Mouse (Mus musculus): ENCODE results near the gene Pdzd8. TPM values are rescaled to one million over a fixed set of nuclear protein-coding genes. Genes with fewer than 3 reads are reported as not detected.

The Pdzd8 gene
- polyA plus RNA-seq, 1 experiment: 11.8 TPM

DNA sequence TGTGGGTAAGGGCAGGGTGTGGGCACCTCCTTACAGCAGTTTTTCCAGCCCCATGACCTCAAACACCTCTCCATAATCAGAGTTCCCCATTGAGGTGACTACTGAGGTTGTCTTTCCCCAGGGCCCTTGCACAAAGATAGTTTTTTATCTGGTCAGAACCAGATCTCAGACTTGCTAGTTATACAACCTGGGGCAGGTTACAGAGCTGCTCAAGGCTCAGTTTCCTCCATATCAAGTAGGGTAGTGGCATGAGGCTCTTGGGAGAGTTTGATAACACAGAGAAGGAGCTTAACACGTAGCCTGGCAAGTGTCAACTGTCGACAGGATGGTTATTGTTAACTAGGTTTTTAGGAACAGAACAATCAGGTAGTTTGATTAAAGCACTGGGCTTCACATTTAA, 9.3 kb upstream of the Pdzd8 start:
- no peak overlapping the region for H3K27ac ChIP-seq (ENCODE audit: insufficient read depth, low read depth, low read length)
- no peak for TF ChIP-seq CTCF (IDR thresholded peaks at IDR 0.05; ENCODE audit: extremely low read depth, insufficient read length, insufficient replicate concordance, low read depth, low read length)
- TF ChIP-seq POLR2A (IDR thresholded peaks at IDR 0.05; ENCODE audit: low read depth, low read length): no peak
- no peaks in the 10 kb centered on the region for H3K36me3 ChIP-seq (ENCODE audit: control insufficient read depth, insufficient read depth, low read length)
- no peak overlapping the region for H3K4me3 ChIP-seq (ENCODE audit: low read depth, low read length)
- H3K4me1 ChIP-seq (ENCODE audit: control insufficient read depth, insufficient read depth, insufficient read length, low read length): no peaks in the 10 kb centered on the region
- WGBS: 66% methylated on average over 2 of the region's 2 CpGs
- no peaks in the 10 kb centered on the region for H3K27me3 ChIP-seq (ENCODE audit: control insufficient read depth, insufficient read depth, low read length)

DNA sequence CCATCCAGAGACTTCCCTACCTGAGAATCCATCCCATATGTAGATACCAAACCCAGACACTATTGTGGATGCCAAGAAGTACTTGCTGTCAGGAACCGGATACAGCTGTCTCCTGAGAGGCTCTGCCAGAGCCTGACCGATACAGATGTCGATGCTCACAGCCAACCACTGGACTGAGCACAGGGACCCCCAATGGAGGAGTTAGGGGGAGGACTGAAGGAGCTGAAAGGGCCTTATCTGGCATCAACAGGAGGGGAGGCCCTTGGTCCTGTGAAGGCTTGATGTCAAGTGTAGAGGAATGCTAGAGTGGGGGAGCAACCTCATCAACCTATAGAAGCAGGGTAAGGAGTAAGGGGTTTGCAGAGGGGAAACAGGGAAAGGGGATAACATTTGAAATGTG, 7.2 kb upstream of the Pdzd8 start:
- TF ChIP-seq CTCF (IDR thresholded peaks at IDR 0.05; ENCODE audit: extremely low read depth, insufficient read length, insufficient replicate concordance, low read depth, low read length): no peak
- no peak for TF ChIP-seq POLR2A (IDR thresholded peaks at IDR 0.05; ENCODE audit: low read depth, low read length)
- H3K27ac ChIP-seq (ENCODE audit: insufficient read depth, low read depth, low read length): no peak overlapping the region
- no peak overlapping the region for H3K4me3 ChIP-seq (ENCODE audit: low read depth, low read length)
- H3K36me3 ChIP-seq (ENCODE audit: control insufficient read depth, insufficient read depth, low read length): no peaks in the 10 kb centered on the region
- WGBS: 74% methylated on average over 3 of the region's 3 CpGs
- H3K27me3 ChIP-seq (ENCODE audit: control insufficient read depth, insufficient read depth, low read length): no peaks in the 10 kb centered on the region
- no peaks in the 10 kb centered on the region for H3K4me1 ChIP-seq (ENCODE audit: control insufficient read depth, insufficient read depth, insufficient read length, low read length)

DNA sequence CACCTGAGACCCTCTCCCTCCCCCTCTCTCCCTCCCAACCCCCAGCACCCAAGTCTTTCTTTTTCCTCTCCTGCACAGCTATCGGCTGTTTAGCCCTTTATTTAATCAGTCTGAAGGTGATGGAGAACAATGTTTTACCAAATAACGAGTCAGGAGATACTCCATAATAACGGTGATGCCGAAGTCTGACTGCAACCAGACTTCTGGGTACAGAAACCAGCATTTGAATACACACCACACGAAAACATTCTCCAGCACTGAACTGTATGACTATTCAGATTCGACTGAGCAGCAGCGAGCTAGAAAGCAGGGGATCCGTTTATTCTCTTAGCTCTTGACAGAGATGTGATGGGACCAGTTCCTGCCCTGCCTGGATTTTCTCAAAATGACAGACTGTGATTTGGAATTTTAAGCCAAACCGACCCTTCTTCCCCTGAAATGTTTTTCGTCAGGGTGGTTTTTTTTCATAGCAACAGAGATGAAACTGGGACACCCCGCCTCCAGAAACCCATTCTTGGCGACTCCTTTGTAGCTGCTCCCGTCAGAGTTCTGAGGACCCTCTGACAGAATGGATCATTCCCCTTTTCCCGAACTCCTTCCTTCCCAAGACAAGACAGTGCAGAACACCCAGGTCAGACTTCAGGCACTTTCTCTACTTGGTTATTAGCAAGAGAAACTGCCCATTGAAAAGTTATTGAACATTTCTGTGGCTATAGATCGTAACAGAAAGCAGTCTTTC, 5.7 kb upstream of the Pdzd8 start:
- Histone ChIP-seq H3K36me3 (ENCODE audit: control insufficient read depth, insufficient read depth, low read length) (no peaks in the 10 kb centered on the region), H3K27ac (ENCODE audit: insufficient read depth, low read depth, low read length) (no peak overlapping the region), H3K27me3 (ENCODE audit: control insufficient read depth, insufficient read depth, low read length) (no peaks in the 10 kb centered on the region), H3K4me3 (ENCODE audit: low read depth, low read length) (no peak overlapping the region), H3K4me1 (ENCODE audit: control insufficient read depth, insufficient read depth, insufficient read length, low read length) (no peaks in the 10 kb centered on the region)
- TF ChIP-seq CTCF (IDR thresholded peaks at IDR 0.05; ENCODE audit: extremely low read depth, insufficient read length, insufficient replicate concordance, low read depth, low read length) (no peak), POLR2A (IDR thresholded peaks at IDR 0.05; ENCODE audit: low read depth, low read length) (no peak)
- WGBS: 71% methylated on average over 15 of the region's 15 CpGs

DNA sequence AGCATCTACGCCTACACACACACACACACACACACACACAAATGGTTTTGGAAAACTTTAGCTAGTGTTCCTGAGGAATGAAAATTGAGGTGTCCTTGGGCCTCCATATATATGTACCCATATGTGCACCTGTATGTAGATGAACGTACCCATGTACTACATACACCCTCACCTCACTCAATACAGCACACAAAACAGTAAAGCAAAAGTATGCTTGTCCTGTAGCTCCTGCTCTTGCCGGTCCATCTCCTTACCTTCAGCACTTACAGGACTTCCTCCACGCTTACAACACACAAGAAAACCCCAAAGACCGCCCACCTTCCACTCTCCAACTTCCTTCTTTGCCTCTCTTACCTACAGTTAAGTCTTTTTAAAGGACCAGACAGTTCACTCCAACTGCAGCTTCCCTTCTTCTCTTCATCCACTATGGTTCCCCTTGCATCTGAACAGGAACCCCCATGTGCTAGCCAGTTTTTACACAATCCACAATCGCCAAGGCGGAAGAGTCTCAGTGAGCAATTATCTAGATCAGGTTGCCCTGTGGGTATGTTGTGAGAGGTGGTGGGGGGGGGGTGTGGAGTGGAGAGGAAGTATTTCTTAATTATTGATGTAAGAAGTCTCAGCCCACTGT, 4.8 kb upstream of the Pdzd8 start:
- H3K36me3 ChIP-seq (ENCODE audit: control insufficient read depth, insufficient read depth, low read length): no peaks in the 10 kb centered on the region
- no peak for TF ChIP-seq POLR2A (IDR thresholded peaks at IDR 0.05; ENCODE audit: low read depth, low read length)
- TF ChIP-seq CTCF (IDR thresholded peaks at IDR 0.05; ENCODE audit: extremely low read depth, insufficient read length, insufficient replicate concordance, low read depth, low read length): no peak
- no peaks in the 10 kb centered on the region for H3K4me1 ChIP-seq (ENCODE audit: control insufficient read depth, insufficient read depth, insufficient read length, low read length)
- no peak overlapping the region for H3K27ac ChIP-seq (ENCODE audit: insufficient read depth, low read depth, low read length)
- WGBS: 71% methylated on average over 7 of the region's 7 CpGs
- H3K4me3 ChIP-seq (ENCODE audit: low read depth, low read length): no peak overlapping the region
- no peaks in the 10 kb centered on the region for H3K27me3 ChIP-seq (ENCODE audit: control insufficient read depth, insufficient read depth, low read length)

DNA sequence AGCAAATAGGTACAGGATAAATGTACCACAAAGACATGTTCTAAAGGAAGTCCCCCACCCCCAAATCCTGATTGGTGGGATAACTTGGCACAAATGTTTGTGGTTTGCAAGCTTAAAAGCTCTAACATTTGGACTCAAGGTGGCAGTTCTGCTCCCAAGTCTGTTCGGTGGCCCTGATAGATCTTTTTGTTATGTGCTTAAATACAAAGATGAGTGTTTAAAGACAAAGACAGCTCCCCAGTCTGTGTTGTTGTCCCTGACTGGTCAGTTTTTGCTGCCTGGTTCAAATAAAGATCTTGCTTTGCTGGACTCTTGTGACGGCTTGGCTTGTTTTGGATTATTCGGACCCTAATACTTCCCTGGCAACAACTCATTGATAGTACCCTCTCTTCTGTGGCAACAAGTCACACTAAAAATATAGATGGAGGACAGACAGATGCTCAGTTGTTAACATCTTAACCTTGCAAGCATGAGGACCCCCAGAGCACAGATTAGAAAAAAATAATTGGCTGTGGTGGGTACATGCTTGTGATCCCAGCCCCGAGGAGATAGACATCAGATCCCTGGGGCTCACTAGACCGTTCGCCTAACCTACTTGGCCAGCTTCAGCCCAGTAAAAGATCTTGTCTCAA, 3.9 kb upstream of the Pdzd8 start:
- H3K27me3 ChIP-seq (ENCODE audit: control insufficient read depth, insufficient read depth, low read length): no peaks in the 10 kb centered on the region
- TF ChIP-seq POLR2A (IDR thresholded peaks at IDR 0.05; ENCODE audit: low read depth, low read length) (no peak), CTCF (IDR thresholded peaks at IDR 0.05; ENCODE audit: extremely low read depth, insufficient read length, insufficient replicate concordance, low read depth, low read length) (no peak)
- H3K36me3 ChIP-seq (ENCODE audit: control insufficient read depth, insufficient read depth, low read length): no peaks in the 10 kb centered on the region
- H3K4me1 ChIP-seq (ENCODE audit: control insufficient read depth, insufficient read depth, insufficient read length, low read length): no peaks in the 10 kb centered on the region
- no peak overlapping the region for H3K4me3 ChIP-seq (ENCODE audit: low read depth, low read length)
- no peak overlapping the region for H3K27ac ChIP-seq (ENCODE audit: insufficient read depth, low read depth, low read length)
- WGBS: 94% methylated on average over 6 of the region's 6 CpGs

DNA sequence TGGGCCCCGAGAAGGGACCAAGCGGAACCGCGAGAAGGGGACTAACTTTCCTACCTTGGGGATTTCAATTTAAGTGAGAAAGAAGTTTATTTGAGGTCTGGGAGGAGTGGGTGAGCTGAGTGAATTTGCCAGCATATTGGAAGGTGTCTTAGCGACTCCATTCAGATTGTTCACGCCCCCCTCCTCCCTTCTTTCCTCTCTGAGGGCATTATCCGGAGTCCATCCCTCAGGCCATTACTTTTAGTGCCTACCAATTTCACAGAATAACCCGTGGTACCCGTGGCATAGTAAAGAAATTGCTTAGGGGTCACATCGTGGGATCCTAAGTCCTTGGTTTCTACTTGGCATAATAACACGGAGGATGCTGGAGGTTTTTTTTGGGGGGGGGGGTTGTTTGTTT, 745 bp upstream of the Pdzd8 start:
- peak overlapping the region; percentile 75 for H3K4me3 ChIP-seq (ENCODE audit: low read depth, low read length)
- 10% methylated on average over 11 of the region's 11 CpGs for WGBS
- no peak overlapping the region for H3K27ac ChIP-seq (ENCODE audit: insufficient read depth, low read depth, low read length)
- H3K27me3 ChIP-seq (ENCODE audit: control insufficient read depth, insufficient read depth, low read length): no peaks in the 10 kb centered on the region
- H3K36me3 ChIP-seq (ENCODE audit: control insufficient read depth, insufficient read depth, low read length): no peaks in the 10 kb centered on the region
- H3K4me1 ChIP-seq (ENCODE audit: control insufficient read depth, insufficient read depth, insufficient read length, low read length): peaks cover 2% of the 10 kb centered on the region
- TF ChIP-seq CTCF (IDR thresholded peaks at IDR 0.05; ENCODE audit: extremely low read depth, insufficient read length, insufficient replicate concordance, low read depth, low read length) (no peak), POLR2A (IDR thresholded peaks at IDR 0.05; ENCODE audit: low read depth, low read length) (no peak)

DNA sequence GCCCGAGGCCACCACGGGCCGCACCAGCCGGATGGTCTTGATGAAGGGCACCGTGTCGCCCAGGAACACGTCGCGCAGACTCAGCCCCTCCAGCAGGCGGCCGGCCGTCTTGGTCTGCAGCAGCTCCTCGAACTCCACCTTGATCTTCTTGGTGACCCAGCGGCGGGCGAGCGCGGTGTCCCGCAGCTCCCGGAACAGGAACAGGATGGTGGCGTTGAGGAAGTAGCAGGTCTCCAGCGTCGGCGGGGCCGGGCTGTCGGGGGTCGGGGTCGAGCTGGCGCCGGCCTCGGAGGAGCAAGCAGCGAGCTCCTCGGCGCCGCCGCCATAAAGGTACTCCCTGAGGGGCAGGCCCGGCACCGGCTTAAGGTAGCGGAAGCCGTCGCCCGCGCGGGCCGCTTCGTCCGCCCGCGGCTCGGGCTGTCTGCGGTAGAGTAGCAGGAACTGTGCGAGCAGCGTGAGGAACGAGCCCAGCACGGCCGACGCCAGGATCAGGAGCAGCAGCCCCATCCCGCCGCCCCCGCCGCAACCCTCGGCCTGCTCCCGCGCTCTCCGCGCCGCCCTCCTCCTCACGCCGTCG, 411 bp downstream of the Pdzd8 start:
- peaks cover 2% of the 10 kb centered on the region for H3K4me1 ChIP-seq (ENCODE audit: control insufficient read depth, insufficient read depth, insufficient read length, low read length)
- H3K27ac ChIP-seq (ENCODE audit: insufficient read depth, low read depth, low read length): peak overlapping the region; percentile 62
- H3K27me3 ChIP-seq (ENCODE audit: control insufficient read depth, insufficient read depth, low read length): no peaks in the 10 kb centered on the region
- TF ChIP-seq POLR2A (IDR thresholded peaks at IDR 0.05; ENCODE audit: low read depth, low read length) (no peak), CTCF (IDR thresholded peaks at IDR 0.05; ENCODE audit: extremely low read depth, insufficient read length, insufficient replicate concordance, low read depth, low read length) (no peak)
- WGBS: under 1% methylated on average over 70 of the region's 70 CpGs
- H3K36me3 ChIP-seq (ENCODE audit: control insufficient read depth, insufficient read depth, low read length): no peaks in the 10 kb centered on the region
- peak overlapping the region; percentile 75 for H3K4me3 ChIP-seq (ENCODE audit: low read depth, low read length)
